Mouse (Mus musculus): ENCODE measurements around the gene Rab17. TPM values are rescaled to one million over a fixed set of nuclear protein-coding genes. Genes with fewer than 3 reads are reported as not detected.

Gene Rab17
- polyA plus RNA-seq, 1 experiment from 2014 or later: 1.3 TPM

Other genes with a start within 250 kb of the Rab17 start
- 108 and 136 TPM in 2 replicates for gene Col6a3, start 125.7 kb downstream of the Rab17 start, polyA plus RNA-seq (2015; fragmentation: Nextera tagmentation; extraction: Ambion mirVana)
- 0.60 and 0.65 TPM in 2 replicates for gene Mlph, start 54.6 kb downstream of the Rab17 start, polyA plus RNA-seq (2015; fragmentation: Nextera tagmentation; extraction: Ambion mirVana)
- not detected in 2 replicates for gene Prlh, start 16.6 kb downstream of the Rab17 start, polyA plus RNA-seq (2015; fragmentation: Nextera tagmentation; extraction: Ambion mirVana)
- 33.9 and 35.7 TPM in 2 replicates for gene Lrrfip1, start 29.1 kb upstream of the Rab17 start, polyA plus RNA-seq (2015; fragmentation: Nextera tagmentation; extraction: Ambion mirVana)
- 0.80 and 1.1 TPM in 2 replicates for gene Rbm44, start 175.4 kb upstream of the Rab17 start, polyA plus RNA-seq (2015; fragmentation: Nextera tagmentation; extraction: Ambion mirVana)
- 5.4 and 6.1 TPM in 2 replicates for gene Ramp1, start 210.2 kb upstream of the Rab17 start, polyA plus RNA-seq (2015; fragmentation: Nextera tagmentation; extraction: Ambion mirVana)

Data from embryonic facial prominence, embryonic 13.5 days (tissue).